Mouse (Mus musculus) CH12.LX (cell line): Measurements from ENCODE around the gene Myo16. TPM values are rescaled to one million over a fixed set of nuclear protein-coding genes. Genes with fewer than 3 reads are reported as not detected.

Experiments used
- DNase-seq: peaks from one replicate; pipeline ENCODE4 v3.0.0-alpha.2; 2013; ENCODE audit errors: extremely low read depth
- H3K27ac ChIP-seq: 2 replicates; pipeline ENCODE4 v1.5.1; 2012; ENCODE audit warnings: low read depth, mild to moderate bottlenecking, control low read depth, moderate library complexity; ENCODE audit not compliant: insufficient read depth
- H3K27me3 ChIP-seq: replicated peaks from 2 replicates; pipeline ENCODE3; 2012; ENCODE audit warnings: inconsistent platforms
- H3K36me3 ChIP-seq, 2 experiments: replicated peaks in 1 of 2; 2 replicates each; pipeline versions ENCODE3 to v1.6.1; 2012; ENCODE audit warnings: inconsistent platforms in 1 of 2, low read length in 1 of 2, mild to moderate bottlenecking in 1 of 2, mixed read lengths in 1 of 2, moderate library complexity in 1 of 2; ENCODE audit not compliant: control insufficient read depth in 1 of 2, insufficient read depth in 1 of 2
- H3K4me1 ChIP-seq, 2 experiments: 2 replicates each; pipeline ENCODE4 v1.6.1; 2012; ENCODE audit warnings: inconsistent platforms in 1 of 2, moderate library complexity in 1 of 2; ENCODE audit not compliant: insufficient read depth in 2 of 2, control insufficient read depth in 1 of 2
- H3K4me2 ChIP-seq: 2 replicates; pipeline ENCODE4 v1.6.1; 2012; ENCODE audit warnings: low read depth, mild to moderate bottlenecking, control low read depth; ENCODE audit not compliant: poor library complexity, insufficient read depth, severe bottlenecking
- H3K4me3 ChIP-seq, 3 experiments: fragments of 150-350 bp in 1 of 3; sonication (generic) in 1 of 3; replicated peaks in 1 of 3; 2 replicates each; pipeline versions ENCODE3 to v1.5.1; 2011 to 2012; ENCODE audit warnings: low read depth in 2 of 3, low read length in 2 of 3, mild to moderate bottlenecking in 2 of 3, moderate library complexity in 2 of 3, control low read depth in 1 of 3, improper control_type of control experiment in 1 of 3, inconsistent platforms in 1 of 3, mixed read lengths in 1 of 3; ENCODE audit not compliant: poor library complexity in 1 of 3
- H3K79me2 ChIP-seq: replicated peaks from 2 replicates; pipeline ENCODE4 v1.6.1; 2012; ENCODE audit warnings: mild to moderate bottlenecking, moderate library complexity; ENCODE audit not compliant: control insufficient read depth, poor library complexity, insufficient read depth, severe bottlenecking; ENCODE audit errors: extremely low read depth
- H3K9ac ChIP-seq: 2 replicates; pipeline ENCODE4 v1.6.1; 2012; ENCODE audit warnings: low read depth, mild to moderate bottlenecking, control low read depth, moderate library complexity; ENCODE audit not compliant: insufficient read depth
- H3K9me3 ChIP-seq: replicated peaks from 2 replicates; pipeline ENCODE3; 2012; ENCODE audit warnings: low read length, inconsistent platforms, mixed read lengths
- BHLHE40 ChIP-seq: IDR thresholded peaks from 2 replicates; pipeline ENCODE4 v1.6.1; 2011; ENCODE audit warnings: mild to moderate bottlenecking, low read depth, low read length, improper control_type of control experiment
- CHD2 ChIP-seq: IDR thresholded peaks from 2 replicates; pipeline ENCODE4 v1.6.1; 2011; ENCODE audit warnings: low read length, improper control_type of control experiment
- CTCF ChIP-seq, 2 experiments: IDR thresholded peaks in 1 of 2; conservative IDR thresholded peaks in 1 of 2; 2 replicates each; pipeline ENCODE4 v1.5.1; 2011 to 2012; ENCODE audit warnings: low read depth in 2 of 2, low read length in 2 of 2, improper control_type of control experiment in 1 of 2, inconsistent platforms in 1 of 2, mild to moderate bottlenecking in 1 of 2, moderate library complexity in 1 of 2
- ELF1 ChIP-seq: IDR thresholded peaks from 2 replicates; pipeline ENCODE4 v1.6.1; 2014; ENCODE audit warnings: low read depth, mild to moderate bottlenecking, inconsistent platforms, low read length, improper control_type of control experiment
- ETS1 ChIP-seq: conservative IDR thresholded peaks from 2 replicates; pipeline ENCODE4 v1.6.1; 2012; ENCODE audit warnings: low read depth, mild to moderate bottlenecking, inconsistent platforms, low read length, improper control_type of control experiment, moderate library complexity
- GABPA ChIP-seq: IDR thresholded peaks from 2 replicates; pipeline ENCODE4 v1.6.1; 2012; ENCODE audit warnings: low read depth, low read length, improper control_type of control experiment, inconsistent platforms; ENCODE audit not compliant: insufficient replicate concordance
- JUN ChIP-seq: IDR thresholded peaks from 2 replicates; pipeline ENCODE4 v1.6.1; 2011; ENCODE audit warnings: low read depth, mild to moderate bottlenecking, low read length, improper control_type of control experiment, moderate library complexity; ENCODE audit not compliant: insufficient read depth
- MAX ChIP-seq: IDR thresholded peaks from 2 replicates; pipeline ENCODE4 v1.6.1; 2011; ENCODE audit warnings: low read length, improper control_type of control experiment
- MAZ ChIP-seq: IDR thresholded peaks from 2 replicates; pipeline ENCODE4 v1.6.1; 2012; ENCODE audit warnings: low read depth, mild to moderate bottlenecking, inconsistent platforms, low read length, improper control_type of control experiment, moderate library complexity
- MXI1 ChIP-seq: IDR thresholded peaks from 2 replicates; pipeline ENCODE4 v1.6.1; 2011; ENCODE audit warnings: mild to moderate bottlenecking, low read depth, low read length, improper control_type of control experiment
- MYC ChIP-seq: IDR thresholded peaks from 2 replicates; pipeline ENCODE4 v1.6.1; 2011; ENCODE audit warnings: low read depth, mild to moderate bottlenecking, improper control_type of control experiment, low read length
- NELFE ChIP-seq: IDR thresholded peaks from 2 replicates; pipeline ENCODE4 v1.6.1; 2011; ENCODE audit warnings: low read depth, low read length, improper control_type of control experiment
- NRF1 ChIP-seq: IDR thresholded peaks from 2 replicates; pipeline ENCODE4 v1.6.1; 2014; ENCODE audit warnings: low read depth, mild to moderate bottlenecking, inconsistent platforms, low read length, improper control_type of control experiment, moderate library complexity
- PAX5 ChIP-seq: IDR thresholded peaks from 2 replicates; pipeline ENCODE4 v1.6.1; 2012; ENCODE audit warnings: low read length, inconsistent platforms, mixed read lengths
- RCOR1 ChIP-seq: conservative IDR thresholded peaks from 2 replicates; pipeline ENCODE4 v1.6.1; 2012; ENCODE audit warnings: low read depth, mild to moderate bottlenecking, inconsistent platforms, low read length, improper control_type of control experiment
- SMC3 ChIP-seq: IDR thresholded peaks from 2 replicates; pipeline ENCODE4 v1.6.1; 2011; ENCODE audit warnings: low read depth, low read length, improper control_type of control experiment
- TBP ChIP-seq: conservative IDR thresholded peaks from 2 replicates; pipeline ENCODE4 v1.6.1; 2011; ENCODE audit warnings: low read depth, low read length, improper control_type of control experiment
- USF1 ChIP-seq: IDR thresholded peaks from 2 replicates; pipeline ENCODE4 v1.6.1; 2014; ENCODE audit warnings: low read depth, mild to moderate bottlenecking, inconsistent platforms, low read length, improper control_type of control experiment
- USF2 ChIP-seq: conservative IDR thresholded peaks from 2 replicates; pipeline ENCODE4 v1.6.1; 2011; ENCODE audit warnings: low read depth, low read length, improper control_type of control experiment
- ZC3H11A ChIP-seq: IDR thresholded peaks from 2 replicates; pipeline ENCODE4 v1.6.1; 2012; ENCODE audit warnings: low read depth, mild to moderate bottlenecking, inconsistent platforms, low read length, improper control_type of control experiment
- ZNF384 ChIP-seq: IDR thresholded peaks from 2 replicates; pipeline ENCODE4 v1.6.1; 2012; ENCODE audit warnings: low read depth, low read length, improper control_type of control experiment, inconsistent platforms
- dilution Hi-C: fragments of 300-500 bp; cut with MboI; formaldehyde crosslinking; loops from 2 replicates; pipeline ENCODE4 v1.14.3; 2020; ENCODE audit warnings: low sequenced_read_pairs; ENCODE audit not compliant: extremely low pct_unique_long_range_greater_than_20kb, extremely low pct_ligation_motif_present
- in situ Hi-C: fragments of 300-500 bp; cut with MboI; formaldehyde crosslinking; loops from 3 replicates; pipeline ENCODE4 v1.14.3; 2019; ENCODE audit warnings: low sequenced_read_pairs, low pct_ligation_motif_present, low pct_unique_long_range_greater_than_20kb, mixed read lengths
- polyA plus RNA-seq: library from polyadenylated mRNA; unstranded; fragments of >175 nt; gene quantifications from 2 replicates; pipeline ENCODE4 v1.2.1, GENCODE M21; 2012; ENCODE audit warnings: low read depth; ENCODE audit not compliant: insufficient read length
- total RNA-seq, 2 experiments: library from RNA; depleted of rRNA; stranded (reverse); fragments of 300-350 nt in 1 of 2; fragments of >200 nt in 1 of 2; gene quantifications; 2 replicates each; pipeline ENCODE4 v1.2.3; 2012 to 2014

Myo16 gene
- total and polyA plus RNA-seq, 3 experiments = not detected

- Histone ChIP-seq H3K79me2 (no peaks in the 10 kb centered on the region), H3K4me1 (peaks cover 0 to 6% of the 10 kb centered on the region in 2 experiments; a peak in 1 of 4 replicates), H3K4me2 (no peak overlapping the region), H3K36me3 (no peaks in the 10 kb centered on the region), H3K9me3 (no peaks in the 10 kb centered on the region), H3K27ac (no peak overlapping the region), H3K9ac (no peak overlapping the region), H3K27me3 (no peaks in the 10 kb centered on the region), H3K4me3 (no peak overlapping the region)
- in situ Hi-C loops = no loop called here
- dilution Hi-C loops = no loop called here
- TF ChIP-seq NRF1 (no peak), CTCF (conservative IDR thresholded peaks at IDR 0.05 in 1 of 2, IDR thresholded peaks at IDR 0.05 in 1 of 2; ENCODE audit: low read depth in 2 of 2, low read length in 2 of 2) (no peak), SMC3 (no peak), PAX5 (no peak), TBP (no peak)
- no peak for DNase-seq
Observed at GRCm38 (mm10) chr8:10174201-10174840, 20.6 kb downstream of the Myo16 start.

- Histone ChIP-seq H3K79me2 (no peaks in the 10 kb centered on the region), H3K27me3 (no peaks in the 10 kb centered on the region), H3K9ac (no peak overlapping the region), H3K4me2 (no peak overlapping the region), H3K4me1 (no peaks in the 10 kb centered on the region), H3K4me3 (no peak overlapping the region), H3K36me3 (no peaks in the 10 kb centered on the region)
- in situ Hi-C loops (no loop called here), dilution Hi-C loops (no loop called here)
- no peak for DNase-seq
- no peak for TF ChIP-seq RCOR1
- no peak for TF ChIP-seq JUN
- no peak for TF ChIP-seq GABPA
- no peak for TF ChIP-seq PAX5
- TF ChIP-seq ZC3H11A = no peak
- TF ChIP-seq CHD2 = no peak
- TF ChIP-seq ZNF384 = no peak
- TF ChIP-seq USF1 = no peak
- TF ChIP-seq ELF1 = no peak
- no peak for TF ChIP-seq USF2
- TF ChIP-seq SMC3 = no peak
- no peak for TF ChIP-seq MAX
- no peak for TF ChIP-seq MYC
- TF ChIP-seq MXI1 = no peak
- TF ChIP-seq ETS1 = no peak
- no peak for TF ChIP-seq NRF1
- TF ChIP-seq MAZ = no peak
- no peak for TF ChIP-seq TBP
- no peak for TF ChIP-seq NELFE
- no peak for TF ChIP-seq BHLHE40
- TF ChIP-seq, all 38 proteins: peak for 0
- H3K27ac ChIP-seq = no peak overlapping the region
- no peaks in the 10 kb centered on the region for H3K9me3 ChIP-seq
Observed at GRCm38 (mm10) chr8:10174841-10175680, 21.4 kb downstream of the Myo16 start.
